Mouse (Mus musculus): Measurements from ENCODE around the gene Gm21969.

DNA sequence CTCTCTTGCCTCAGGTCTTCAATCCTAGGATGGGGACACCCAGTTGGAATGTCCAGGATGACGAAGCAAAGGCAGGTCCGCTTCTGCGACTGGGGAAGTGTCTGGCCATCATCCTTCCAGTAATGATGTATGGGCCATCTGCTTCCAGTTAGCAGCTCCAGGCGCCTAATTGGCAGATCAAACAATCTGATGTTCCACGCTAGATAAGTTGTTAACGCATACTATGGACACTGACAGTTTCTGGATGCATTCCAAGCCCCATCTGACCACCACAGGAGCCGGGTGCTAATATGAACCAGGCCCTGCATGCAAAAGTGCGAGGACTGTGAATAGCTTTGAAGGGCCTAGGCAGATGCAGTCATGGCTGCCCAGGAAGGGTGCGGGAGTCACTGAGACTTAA, 72.7 kb downstream of the Gm21969 start:
- TF ChIP-seq CTCF (IDR thresholded peaks at IDR 0.05; ENCODE audit: control insufficient read depth, insufficient read depth, low read length), result no peak
- no peak for TF ChIP-seq POLR2A (IDR thresholded peaks at IDR 0.05; ENCODE audit: borderline replicate concordance, control insufficient read depth, low read depth, low read length)

Data from bone marrow, adult 2 months (tissue).